Mouse (Mus musculus) left cerebral cortex, postnatal 14 days (tissue): Measurements from ENCODE around the gene Zbtb16. TPM values are rescaled to one million over a fixed set of nuclear protein-coding genes. Genes with fewer than 3 reads are reported as not detected.
A peak's percentile ranks its signal among the peaks of the same experiment; 100 is the strongest.

Experiments used
- DNase-seq, 2 experiments: peaks; one replicate each; pipeline ENCODE4 v3.0.0; 2021 to 2022; ENCODE audit warnings: low spot score in 2 of 2, mixed read lengths in 1 of 2
- intact Hi-C: fragments of 180-260 bp; cut with DNase I; formaldehyde crosslinking; loops from one replicate; pipeline ENCODE4 v1.15.1; 2025
- total RNA-seq, 2 experiments: library from RNA; stranded (reverse); gene quantifications; 2 replicates each; pipeline ENCODE4 v1.2.3; 2021

Zbtb16 gene
- total RNA-seq, 2 experiments from 2014 or later, result 56.2 to 65.7 TPM

DNA sequence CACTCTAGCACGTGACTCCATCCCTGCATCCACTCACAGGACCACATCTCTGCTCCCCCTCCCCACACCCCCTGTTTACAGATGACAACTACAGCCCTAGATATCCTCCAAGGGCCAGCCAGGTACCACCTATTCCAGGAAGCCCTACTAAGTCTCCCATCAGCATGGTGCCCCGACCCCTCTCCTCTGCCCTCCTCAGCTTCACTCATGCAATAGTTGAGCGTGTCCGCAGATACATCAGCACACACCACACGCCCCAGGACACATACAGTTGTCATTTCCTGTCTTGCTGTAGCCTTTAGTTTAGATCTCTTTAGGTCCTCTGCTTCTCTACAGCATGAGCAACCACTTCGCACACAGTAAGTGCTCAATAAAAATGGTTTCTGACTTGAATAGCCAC is 23.7 kb downstream of the Zbtb16 start:
- intact Hi-C loops, result no loop called here
- no peak for DNase-seq

DNA sequence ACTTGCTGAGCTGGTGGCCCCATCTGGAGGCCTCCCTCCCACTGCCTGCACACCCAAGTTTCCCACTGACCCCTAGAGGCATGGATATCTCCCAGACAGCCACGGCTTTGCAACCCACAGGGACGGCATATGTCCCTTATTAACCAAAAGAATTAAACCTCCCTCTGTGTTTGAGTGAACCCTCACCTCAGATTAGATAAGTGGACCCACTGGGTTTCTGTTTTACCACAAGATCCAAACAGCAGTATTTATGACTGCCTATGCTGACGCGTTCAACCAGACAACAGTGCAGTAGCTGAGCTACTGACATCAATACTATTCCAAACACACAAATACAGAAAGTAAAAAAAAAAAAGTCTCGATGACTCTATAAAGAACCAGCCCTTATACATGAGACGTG is 29.4 kb downstream of the Zbtb16 start:
- intact Hi-C loops, result no loop called here
- no peak for DNase-seq

DNA sequence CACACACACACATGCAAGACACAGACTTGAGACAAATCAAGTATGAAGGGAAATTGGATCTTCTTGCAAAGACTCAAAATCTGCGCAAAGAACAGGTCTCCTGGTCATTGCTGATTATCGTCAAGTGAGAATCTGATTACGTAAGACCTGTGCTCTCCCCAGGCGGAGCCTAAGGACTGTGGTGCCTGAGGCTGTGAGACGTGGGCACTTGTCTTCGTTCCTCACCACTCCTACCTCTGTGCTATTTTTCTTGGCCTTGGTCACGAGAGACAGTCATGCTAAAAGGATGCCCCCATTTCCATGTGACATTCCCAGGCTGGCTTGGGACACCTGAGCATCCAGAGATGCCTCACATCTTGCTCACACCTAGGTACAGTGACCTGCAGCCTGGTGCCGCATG is 30.2 kb downstream of the Zbtb16 start:
- no peak for DNase-seq
- intact Hi-C loops, result no loop called here

DNA sequence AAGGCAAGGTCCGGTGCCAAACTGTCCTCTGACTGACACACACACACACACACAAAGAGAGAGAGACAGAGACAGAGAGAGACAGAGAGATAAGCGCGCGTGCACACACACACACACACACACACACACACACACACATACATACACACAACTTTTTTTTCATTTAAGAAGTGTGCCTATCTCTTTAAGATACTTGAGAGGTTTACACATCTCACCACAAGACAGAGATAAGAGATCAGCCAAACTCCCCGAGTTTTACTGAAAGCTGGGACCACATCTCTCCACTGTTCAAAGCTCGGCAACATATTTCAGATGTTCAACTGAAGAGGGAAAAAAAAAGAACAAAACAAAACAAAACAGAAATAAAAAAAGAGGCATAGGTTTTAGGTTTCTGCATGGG is 31.5 kb downstream of the Zbtb16 start:
- no peak for DNase-seq
- intact Hi-C loops, result no loop called here

DNA sequence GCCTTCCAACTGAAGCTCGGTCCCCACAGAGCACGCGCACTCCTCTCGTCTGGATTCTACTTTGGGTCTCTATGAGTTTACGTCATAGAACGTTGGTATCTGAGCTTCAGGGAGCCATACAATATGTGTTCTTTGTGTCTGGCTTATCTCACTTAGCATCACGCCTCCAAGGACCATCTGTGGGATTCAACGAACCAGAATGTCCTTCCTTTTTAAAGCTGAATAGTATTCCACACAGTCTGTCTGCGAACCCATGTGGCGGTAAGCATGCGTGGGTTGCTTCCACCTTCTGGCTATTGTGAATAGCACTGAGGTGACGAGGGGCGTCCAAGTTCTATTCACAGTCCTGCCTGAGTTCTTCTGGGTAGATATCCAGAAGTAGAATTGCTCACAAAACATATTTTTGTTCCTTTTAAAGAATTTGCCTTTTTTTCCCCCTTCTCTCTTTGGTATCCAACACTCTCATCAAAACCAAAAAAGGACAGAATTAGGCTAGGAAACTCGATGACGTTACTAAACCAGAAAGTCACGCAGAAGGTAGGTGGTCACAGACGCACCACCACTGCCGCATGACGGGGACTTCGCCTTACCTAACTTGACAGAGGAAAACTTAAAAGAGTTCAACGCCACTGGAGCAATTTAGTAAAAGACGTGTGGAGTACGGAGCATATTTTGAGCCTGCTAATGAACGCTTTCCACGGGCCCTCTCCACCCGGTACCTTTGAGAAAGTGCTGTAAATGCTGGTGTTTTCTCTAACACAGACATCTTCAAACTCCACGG is 32.4 kb downstream of the Zbtb16 start:
- DNase-seq, result peak; percentile 63 to 68
- intact Hi-C loops, result loop anchor here (1.0 kb wide), 1 partner anchor 67 kb away; no protein-coding TSS in a partner anchor

DNA sequence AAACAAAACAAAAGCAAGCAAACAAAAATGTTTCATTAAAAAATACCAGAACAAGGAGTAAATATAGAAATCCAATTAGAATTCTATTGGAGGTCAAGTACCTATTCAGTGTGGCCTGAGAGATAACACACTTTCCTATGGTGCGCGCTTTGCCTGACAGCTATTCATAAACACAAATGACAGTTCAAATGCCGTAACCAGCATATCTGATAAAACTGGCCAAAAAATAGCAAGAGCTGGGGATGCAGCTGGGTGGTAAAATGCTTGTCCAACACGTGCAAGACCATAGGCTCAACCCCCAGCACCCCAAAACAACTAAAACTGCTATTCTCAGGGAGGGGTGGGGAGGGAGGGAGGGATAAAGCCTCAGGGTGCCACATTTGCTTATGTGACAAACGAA is 33.6 kb downstream of the Zbtb16 start:
- intact Hi-C loops, result no loop called here
- no peak for DNase-seq

DNA sequence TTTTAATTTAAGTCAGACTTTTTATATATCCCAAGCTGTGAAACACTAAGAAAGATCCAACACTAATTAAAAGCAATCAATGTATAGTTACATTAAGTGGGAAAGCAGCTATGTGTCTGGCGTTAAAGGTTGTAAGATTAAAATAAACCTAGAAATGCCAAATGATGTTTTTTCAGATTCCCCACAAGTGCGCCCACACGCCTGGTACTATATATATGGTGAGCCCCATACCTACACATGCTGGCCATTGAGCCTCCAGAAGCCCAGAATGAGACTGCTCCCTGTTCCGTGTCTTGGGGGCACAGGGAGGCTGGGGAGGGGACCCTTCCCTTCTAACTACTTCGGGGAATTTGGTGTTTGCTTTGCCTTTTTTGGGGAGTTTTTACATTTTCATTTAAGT is 34.7 kb downstream of the Zbtb16 start:
- intact Hi-C loops, result no loop called here
- DNase-seq, result no peak

DNA sequence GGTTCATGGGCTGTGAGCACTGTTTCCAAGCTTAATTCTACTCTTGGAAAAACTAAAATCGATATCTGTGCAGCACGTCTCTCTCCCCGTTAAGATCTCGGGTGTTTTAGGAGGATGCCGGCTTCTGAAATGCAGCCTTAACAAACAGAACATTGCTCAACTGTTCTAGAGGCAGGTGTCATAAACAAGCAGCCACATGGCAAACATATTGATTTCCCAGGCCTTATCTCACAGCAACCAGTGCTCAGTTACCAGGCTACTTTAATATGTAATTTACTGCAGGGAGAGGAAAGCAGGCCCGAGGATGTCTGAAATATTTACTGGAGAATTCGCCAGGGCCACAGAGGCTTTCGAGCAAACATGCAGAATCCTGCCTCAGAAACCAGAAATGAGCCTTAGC is 35.4 kb downstream of the Zbtb16 start:
- intact Hi-C loops, result no loop called here
- no peak for DNase-seq

DNA sequence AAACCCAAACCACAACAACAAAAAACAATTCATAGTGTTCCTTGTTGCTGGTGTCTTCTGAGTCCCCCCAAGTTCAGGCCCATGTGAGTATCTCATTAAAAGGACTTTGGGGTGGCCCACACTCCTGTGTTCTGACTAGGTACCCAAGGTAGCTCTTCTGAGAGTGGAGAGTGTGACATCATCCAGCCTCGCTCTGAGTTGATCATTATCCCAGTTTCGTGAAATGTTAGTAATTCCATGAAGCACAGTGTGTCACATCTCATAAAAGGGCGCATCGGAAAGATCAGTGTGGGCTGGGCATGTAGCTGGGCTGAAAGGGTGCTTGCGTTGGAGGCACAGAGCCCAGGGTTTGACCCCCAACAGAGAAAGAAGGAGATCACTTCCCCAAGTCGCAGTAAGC is 38.0 kb downstream of the Zbtb16 start:
- DNase-seq, result no peak
- intact Hi-C loops, result no loop called here

DNA sequence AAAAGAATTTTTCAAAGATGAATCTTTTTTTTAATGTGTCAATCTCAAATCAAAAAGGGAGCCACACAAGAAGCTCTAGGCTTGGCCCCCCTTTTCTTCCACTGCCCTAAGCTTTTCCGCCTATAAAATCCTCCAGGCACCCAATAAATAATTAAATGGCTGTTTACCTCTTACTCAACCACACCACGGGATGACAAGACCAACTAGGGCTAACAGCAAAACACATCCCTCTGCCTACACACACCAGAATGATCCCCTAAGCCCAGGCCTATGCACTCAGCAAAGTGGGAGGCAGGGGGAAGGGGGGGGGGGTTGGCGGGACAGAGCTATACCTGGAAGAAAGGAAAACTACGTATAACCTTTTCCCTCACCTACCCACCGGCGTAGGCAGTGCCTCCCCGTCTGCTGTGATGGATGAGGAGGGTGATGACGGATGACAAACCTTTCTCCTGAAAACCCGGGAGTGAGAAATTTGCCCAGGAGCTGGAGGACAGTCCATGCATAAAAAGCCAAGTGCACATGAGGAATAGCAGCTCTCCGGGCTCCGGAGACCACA is 39.7 kb downstream of the Zbtb16 start:
- intact Hi-C loops, result no loop called here
- DNase-seq, result no peak

DNA sequence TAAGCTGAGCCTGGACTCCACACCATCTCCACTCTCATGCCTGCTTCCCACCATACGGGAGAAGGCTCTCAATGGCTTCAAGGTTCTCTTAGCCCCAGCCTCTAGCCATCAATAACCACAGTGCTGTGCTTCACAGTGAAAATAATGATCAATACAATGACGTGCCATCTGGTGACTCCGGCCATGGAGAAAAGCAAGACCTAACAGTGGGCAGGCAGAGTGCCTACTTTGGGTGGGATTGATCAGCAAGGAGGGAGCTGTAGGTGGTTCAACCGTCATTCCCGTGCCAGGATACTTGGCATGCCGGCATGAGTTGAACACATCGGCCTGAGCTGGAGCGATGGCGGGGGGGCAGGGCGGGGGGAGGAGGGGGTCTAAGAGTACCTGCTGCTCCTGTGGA is 40.3 kb downstream of the Zbtb16 start:
- no peak for DNase-seq
- intact Hi-C loops, result no loop called here

DNA sequence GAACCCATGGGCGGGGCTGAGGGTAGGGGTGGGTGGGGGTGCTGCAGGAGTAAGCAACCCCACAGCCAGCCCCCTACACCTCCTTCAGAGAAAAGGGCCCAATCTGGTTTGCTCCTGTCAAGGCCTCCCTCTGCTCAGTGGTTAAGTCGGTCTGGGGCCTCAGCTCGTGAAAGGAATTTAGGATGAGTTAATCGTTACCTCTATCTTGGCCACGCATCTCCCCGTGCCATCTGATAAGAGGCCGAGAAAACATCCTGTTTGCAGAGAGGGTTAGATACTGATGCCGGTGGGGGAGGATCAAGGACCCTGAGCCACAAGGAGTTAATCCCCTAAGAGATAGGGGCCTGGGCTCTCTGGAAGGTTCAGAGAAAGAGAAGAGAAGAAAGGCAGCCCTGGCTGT is 40.9 kb downstream of the Zbtb16 start:
- DNase-seq, result no peak
- intact Hi-C loops, result no loop called here

DNA sequence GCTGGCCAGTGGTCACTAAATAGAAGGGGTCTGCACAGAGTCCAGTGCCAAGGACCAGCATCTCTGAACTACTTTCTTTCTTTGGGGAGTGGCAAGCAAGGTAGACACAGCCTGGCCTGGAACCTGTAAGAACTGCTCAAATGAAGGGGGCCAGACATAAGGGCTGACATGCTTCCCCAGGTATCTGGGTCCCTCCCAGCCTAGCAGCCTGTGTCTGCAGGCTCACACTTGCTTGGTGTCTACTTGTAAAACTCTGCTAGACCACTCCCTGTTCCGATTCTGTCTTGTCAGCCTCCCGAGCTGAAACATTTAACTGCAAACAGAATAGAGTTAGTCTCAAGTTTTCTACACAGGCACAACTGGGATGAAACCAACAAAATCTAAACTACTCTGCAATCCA is 41.6 kb downstream of the Zbtb16 start:
- no peak for DNase-seq
- intact Hi-C loops, result no loop called here

DNA sequence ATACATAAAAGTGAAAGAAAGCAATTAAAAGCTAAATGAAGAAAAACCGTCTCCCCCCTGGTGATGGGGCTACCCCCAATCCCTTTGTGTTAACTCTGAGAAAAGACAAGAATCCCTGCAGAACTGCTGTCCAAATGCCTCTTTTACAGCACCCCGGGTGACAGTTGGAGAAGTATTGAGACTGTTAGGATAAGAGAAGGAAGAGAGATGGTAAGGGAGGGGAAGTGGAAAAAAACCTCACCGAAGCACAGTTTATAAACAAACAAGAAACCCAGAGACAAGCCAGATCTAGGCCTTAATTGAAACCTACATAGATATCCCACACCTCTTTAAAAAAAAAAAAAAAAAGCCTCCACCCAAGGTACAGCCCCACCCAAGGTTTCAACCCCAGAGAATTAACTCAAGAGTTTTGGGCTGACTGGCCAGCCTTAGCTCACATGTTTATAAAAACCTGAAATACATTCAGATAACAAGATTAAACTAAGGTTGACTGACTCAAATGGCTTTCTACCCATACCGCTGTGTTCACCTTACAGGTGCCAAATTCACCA is 42.3 kb downstream of the Zbtb16 start:
- intact Hi-C loops, result no loop called here
- no peak for DNase-seq

DNA sequence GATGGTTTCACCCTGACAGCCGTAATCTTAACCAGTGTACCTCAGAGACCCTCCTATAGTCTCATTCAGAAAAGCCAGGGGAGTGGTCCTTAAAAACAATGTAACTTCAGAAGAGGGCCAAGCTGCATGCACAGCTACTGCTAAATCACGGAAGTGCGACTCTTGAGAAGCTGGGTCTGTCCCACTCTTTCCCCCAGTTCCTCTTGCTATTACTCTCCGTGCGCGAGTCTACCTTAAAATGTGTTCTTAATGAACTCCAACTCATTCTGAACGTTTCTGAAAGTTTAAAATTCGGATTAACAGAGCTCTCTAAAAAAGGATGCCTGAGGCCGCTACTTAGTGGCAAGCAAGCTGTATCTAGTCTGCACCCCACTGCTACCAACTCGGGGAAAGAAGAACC is 45.4 kb downstream of the Zbtb16 start:
- intact Hi-C loops, result no loop called here

DNA sequence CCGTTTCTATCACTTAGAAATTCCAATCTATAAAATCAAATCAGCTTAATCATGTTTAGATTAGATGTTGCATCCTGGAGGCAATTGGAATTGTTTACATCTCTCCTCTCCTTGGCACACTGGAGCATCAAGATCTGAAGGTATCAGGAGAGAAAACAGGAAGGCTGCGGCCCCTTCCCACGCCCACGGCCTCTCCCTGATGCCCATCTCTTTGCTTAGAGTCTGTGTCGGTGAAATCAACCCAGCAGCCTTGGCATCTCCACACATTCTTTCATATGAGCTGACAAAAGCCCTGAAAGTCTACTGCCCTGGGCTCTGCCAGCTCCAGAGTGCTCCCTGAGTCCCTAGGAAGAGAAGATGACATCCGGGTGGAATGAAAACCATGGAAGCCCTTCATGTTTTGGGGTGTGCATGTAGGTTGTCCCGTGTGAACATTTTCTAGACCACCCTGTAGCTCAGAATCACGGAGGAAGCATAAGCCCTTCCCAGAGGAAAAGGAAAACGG is 48.1 kb downstream of the Zbtb16 start:
- intact Hi-C loops, result no loop called here
- no peak for DNase-seq

More for the DNA sequence above, 45.4 kb downstream of the Zbtb16 start:
- no peak for DNase-seq

DNA sequence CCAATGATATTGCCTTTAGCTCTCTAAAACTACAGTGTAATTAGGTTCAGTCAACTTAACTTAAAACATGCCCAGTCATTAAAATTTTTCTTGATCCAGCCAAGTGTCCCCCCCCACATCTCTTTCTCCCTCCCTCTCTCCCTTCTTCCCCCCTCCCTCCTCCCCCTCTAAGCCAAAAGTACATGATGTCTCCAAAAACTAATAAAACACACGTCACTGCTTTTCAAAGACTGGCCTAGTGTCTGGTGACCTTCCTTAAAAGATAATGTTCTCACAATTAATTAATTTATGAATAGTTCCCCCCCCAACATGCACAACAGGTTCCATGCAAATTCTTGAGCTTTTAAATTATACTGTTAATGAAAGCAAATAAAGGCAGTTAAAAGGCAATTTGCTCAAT is 48.7 kb downstream of the Zbtb16 start:
- intact Hi-C loops, result no loop called here
- DNase-seq, result no peak

DNA sequence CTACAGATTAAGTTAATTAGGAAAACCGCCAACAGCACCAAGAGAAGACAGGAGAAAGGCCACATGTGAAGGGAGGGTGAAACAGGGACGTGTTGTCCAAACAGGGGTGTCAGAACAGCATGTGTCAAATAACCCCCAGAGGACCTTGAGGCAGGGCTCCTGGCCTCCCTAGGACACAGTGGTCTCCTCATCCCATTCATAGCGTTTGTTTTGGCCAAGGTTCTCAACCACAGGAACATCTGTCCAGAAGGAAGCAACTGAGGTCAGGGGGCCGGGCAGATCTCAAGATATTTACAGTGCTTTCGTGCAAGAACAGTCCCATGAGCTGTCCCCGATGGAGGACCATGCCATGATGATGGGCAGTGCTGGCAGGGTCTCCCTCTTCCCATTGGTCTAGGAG is 49.2 kb downstream of the Zbtb16 start:
- no peak for DNase-seq
- intact Hi-C loops, result no loop called here

DNA sequence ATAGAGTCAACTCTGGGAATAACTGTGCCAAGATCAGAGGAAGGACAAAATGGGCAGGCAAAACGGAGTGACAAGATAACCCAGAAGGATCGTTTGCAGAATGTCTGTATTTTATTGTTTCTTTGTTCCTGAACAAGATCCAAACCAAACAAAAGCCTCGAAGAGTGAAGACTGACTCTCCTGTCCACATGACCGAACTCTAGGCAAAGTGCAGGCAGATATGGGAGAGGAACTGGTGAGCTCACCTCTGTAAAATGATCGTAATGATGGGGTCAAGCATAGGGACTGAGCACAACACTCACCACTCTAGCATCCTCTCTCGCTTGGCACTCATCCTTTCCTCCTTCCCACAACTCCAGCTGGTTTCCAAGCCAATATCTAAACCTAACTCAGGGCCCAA is 51.1 kb downstream of the Zbtb16 start:
- intact Hi-C loops, result no loop called here
- DNase-seq, result no peak

DNA sequence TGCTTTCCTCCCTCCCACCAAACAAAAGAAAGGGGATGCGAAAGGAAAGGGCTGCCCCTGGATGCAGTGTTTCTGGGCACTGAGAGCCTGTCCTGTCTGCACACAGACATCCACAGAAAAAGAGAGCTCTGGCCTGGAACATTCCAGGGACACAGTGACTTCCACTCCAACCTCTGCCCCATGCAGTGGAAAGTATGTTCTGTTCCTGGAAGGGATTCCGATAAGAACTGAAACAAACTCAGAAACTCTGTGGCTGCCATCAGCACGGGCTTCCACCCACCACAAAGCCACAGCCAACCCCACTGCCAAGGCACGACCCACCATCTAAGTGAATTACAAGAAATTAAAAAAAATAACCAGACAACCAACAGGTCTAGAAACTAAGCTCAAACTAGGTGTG is 52.7 kb downstream of the Zbtb16 start:
- intact Hi-C loops, result no loop called here
- no peak for DNase-seq
